Mouse (Mus musculus) heart, embryonic 10.5 days (tissue): Measurements from ENCODE around the gene Rnf31. TPM values are rescaled to one million over a fixed set of nuclear protein-coding genes. Genes with fewer than 3 reads are reported as not detected.
A peak's percentile ranks its signal among the peaks of the same experiment; 100 is the strongest.

Experiments
- DNase-seq: peaks from one replicate; pipeline ENCODE4 v3.0.0-alpha.2; 2017; ENCODE audit warnings: low spot score
- H3K27ac ChIP-seq: fragments of 300-500 bp; sonication (generic); 2 replicates; pipeline ENCODE4 v1.5.1; 2016; ENCODE audit warnings: mild to moderate bottlenecking
- H3K27me3 ChIP-seq: fragments of 300-500 bp; sonication (generic); 2 replicates; pipeline ENCODE4 v1.6.1; 2016; ENCODE audit warnings: mild to moderate bottlenecking; ENCODE audit not compliant: poor library complexity, insufficient read depth, severe bottlenecking
- H3K36me3 ChIP-seq: fragments of 300-500 bp; sonication (generic); 2 replicates; pipeline ENCODE4 v1.6.1; 2016; ENCODE audit warnings: mild to moderate bottlenecking, moderate library complexity
- H3K4me1 ChIP-seq: fragments of 300-500 bp; sonication (generic); 2 replicates; pipeline ENCODE4 v1.6.1; 2016; ENCODE audit warnings: mild to moderate bottlenecking
- H3K4me3 ChIP-seq: fragments of 300-500 bp; sonication (generic); 2 replicates; pipeline ENCODE4 v1.5.1; 2016; ENCODE audit warnings: mild to moderate bottlenecking, moderate library complexity
- H3K9me3 ChIP-seq: fragments of 300-500 bp; sonication (generic); 2 replicates; pipeline ENCODE4 v1.6.1; 2016; ENCODE audit warnings: mild to moderate bottlenecking, moderate library complexity
- WGBS: fragments of 180-500 bp; shearing (Covaris S2); methylation state at CpG from one replicate; pipeline ENCODE4 v1.1.7; 2016; 5-methylcytosine and 5-hydroxymethylcytosine counted together
- polyA plus RNA-seq: library from polyadenylated mRNA; unstranded; fragments of >200 nt; fragmentation: Nextera tagmentation; extraction: Ambion mirVana; gene quantifications from 2 replicates; pipeline ENCODE4 v1.2.1, GENCODE M21; 2016

The Rnf31 gene
- polyA plus RNA-seq, 1 experiment from 2014 or later = 21.9 TPM

DNA sequence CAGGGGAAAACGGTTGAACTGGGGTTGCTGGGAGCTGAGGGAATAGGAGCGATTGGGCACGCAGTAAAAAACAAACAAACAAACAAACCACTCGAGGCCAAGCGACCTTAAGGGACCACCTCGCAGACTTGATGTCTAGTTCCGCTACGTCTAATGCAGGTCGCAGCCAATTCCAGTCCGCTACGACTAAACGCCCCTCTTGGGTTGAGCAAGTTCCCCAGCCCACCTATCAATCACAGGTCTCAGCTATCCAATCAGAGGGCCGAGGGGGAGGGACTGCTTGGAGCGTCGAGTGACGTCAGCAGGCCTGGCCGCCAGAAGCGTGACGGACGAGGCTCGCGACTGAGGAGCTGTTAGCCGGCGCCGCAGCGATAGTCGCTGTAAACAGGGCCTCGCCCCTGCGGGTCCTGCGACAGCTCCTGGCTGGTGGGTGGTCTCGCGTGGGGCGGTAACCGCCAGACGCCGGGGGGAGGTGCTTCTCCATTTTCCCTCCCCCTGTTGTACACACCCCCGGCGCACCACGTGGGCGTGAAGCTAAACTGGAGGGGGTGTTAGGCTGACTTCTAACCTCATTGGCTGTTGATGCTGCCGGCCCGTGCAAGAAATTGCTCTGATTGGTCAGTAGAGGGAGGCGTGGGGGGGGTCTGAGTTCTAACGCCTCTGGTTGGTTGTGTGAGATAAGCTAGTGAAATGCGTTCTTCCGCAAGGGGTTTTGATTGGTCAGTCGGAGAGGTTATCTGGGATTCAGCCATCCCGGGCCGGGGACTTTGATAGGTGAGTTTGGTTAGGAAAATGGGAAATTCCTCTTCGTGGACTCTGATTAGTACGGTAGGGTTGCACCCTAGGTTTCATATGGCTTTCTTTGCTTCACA lies 31.1 kb upstream of the Rnf31 start, which contains the start of gene A730061H03Rik:
Gene A730061H03Rik (minus strand): TSS at position 205 of the 872 bp plus-strand sequence.
- under 1% methylated on average over 51 of the region's 51 CpGs for WGBS

GRCm38 (mm10) chr14:55561860-55562259 lies 29.6 kb upstream of the Rnf31 start:
- Histone ChIP-seq H3K4me1 (peaks cover 13% of the 10 kb centered on the region), H3K9me3 (no peaks in the 10 kb centered on the region), H3K4me3 (no peak overlapping the region), H3K27me3 (no peaks in the 10 kb centered on the region), H3K36me3 (peaks cover 43% of the 10 kb centered on the region), H3K27ac (no peak overlapping the region)
- WGBS = 84% methylated on average over 10 of the region's 10 CpGs
- DNase-seq = no peak

More for the DNA sequence above, 31.1 kb upstream of the Rnf31 start, which contains the start of gene A730061H03Rik:
- peak; percentile 100 for DNase-seq
- Histone ChIP-seq H3K9me3 (no peaks in the 10 kb centered on the region), H3K27ac (peak within 1 kb of the TSS; percentile 98), H3K4me3 (peak within 1 kb of the TSS; percentile 77), H3K36me3 (peaks cover 29% of the 10 kb centered on the region), H3K4me1 (peaks cover 16% of the 10 kb centered on the region), H3K27me3 (no peaks in the 10 kb centered on the region)

DNA sequence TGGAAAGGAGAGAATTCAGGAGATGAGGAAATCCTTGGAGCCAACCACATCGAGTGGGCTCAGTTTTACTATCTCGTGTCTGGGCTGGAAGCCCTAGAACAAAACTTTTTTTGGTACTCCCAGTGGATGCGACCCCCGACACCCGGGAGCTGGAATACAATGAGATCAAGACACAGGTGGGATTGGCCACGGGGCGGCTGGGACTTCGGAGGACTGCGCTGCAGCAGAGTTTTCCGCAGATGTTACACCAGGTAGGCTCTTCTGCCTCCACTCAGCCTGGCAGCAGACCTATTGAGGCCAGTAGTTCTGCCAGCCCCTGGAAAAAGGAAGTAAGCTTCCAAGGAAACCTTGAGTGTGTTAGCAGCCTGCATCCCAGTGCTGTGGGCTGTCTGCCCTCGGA lies 28.3 kb upstream of the Rnf31 start:
- Histone ChIP-seq H3K4me1 (peaks cover 11% of the 10 kb centered on the region), H3K4me3 (no peak overlapping the region), H3K36me3 (peaks cover 57% of the 10 kb centered on the region), H3K27ac (no peak overlapping the region), H3K27me3 (no peaks in the 10 kb centered on the region), H3K9me3 (no peaks in the 10 kb centered on the region)
- WGBS = 88% methylated on average over 11 of the region's 11 CpGs
- DNase-seq = no peak

GRCm38 (mm10) chr14:55565748-55566147 lies 25.8 kb upstream of the Rnf31 start:
- no peak overlapping the region for H3K27ac ChIP-seq
- peaks cover 13% of the 10 kb centered on the region for H3K4me1 ChIP-seq
- no peak overlapping the region for H3K4me3 ChIP-seq
- peaks cover 78% of the 10 kb centered on the region for H3K36me3 ChIP-seq
- 74% methylated on average over 3 of the region's 3 CpGs for WGBS
- H3K9me3 ChIP-seq = no peaks in the 10 kb centered on the region
- DNase-seq = no peak
- no peaks in the 10 kb centered on the region for H3K27me3 ChIP-seq

- H3K4me3 ChIP-seq = no peak overlapping the region
- no peak overlapping the region for H3K27ac ChIP-seq
- H3K36me3 ChIP-seq = peaks cover 78% of the 10 kb centered on the region
- DNase-seq = no peak
- H3K27me3 ChIP-seq = no peaks in the 10 kb centered on the region
- H3K4me1 ChIP-seq = peaks cover 3% of the 10 kb centered on the region; the same call in 1 of the 2 replicates
- 77% methylated on average over 3 of the region's 3 CpGs for WGBS
- H3K9me3 ChIP-seq = no peaks in the 10 kb centered on the region
Observed at GRCm38 (mm10) chr14:55567496-55567895, 24.0 kb upstream of the Rnf31 start.

- peaks cover 47% of the 10 kb centered on the region for H3K36me3 ChIP-seq
- H3K9me3 ChIP-seq = no peaks in the 10 kb centered on the region
- DNase-seq = no peak
- WGBS = 85% methylated on average over 2 of the region's 2 CpGs
- no peak overlapping the region for H3K27ac ChIP-seq
- no peak overlapping the region for H3K4me3 ChIP-seq
- H3K4me1 ChIP-seq = peaks cover 17% of the 10 kb centered on the region
- no peaks in the 10 kb centered on the region for H3K27me3 ChIP-seq
Observed at GRCm38 (mm10) chr14:55570588-55570987, 20.9 kb upstream of the Rnf31 start.

- Histone ChIP-seq H3K36me3 (peaks cover 35% of the 10 kb centered on the region), H3K9me3 (no peaks in the 10 kb centered on the region), H3K4me1 (peaks cover 26% of the 10 kb centered on the region), H3K27me3 (no peaks in the 10 kb centered on the region), H3K4me3 (no peak overlapping the region), H3K27ac (no peak overlapping the region)
- no peak for DNase-seq
Observed at GRCm38 (mm10) chr14:55571760-55572159, 19.7 kb upstream of the Rnf31 start.

- H3K4me3 ChIP-seq = peak within 1 kb of the TSS; percentile 57
- peaks cover 8% of the 10 kb centered on the region for H3K36me3 ChIP-seq
- H3K9me3 ChIP-seq = no peaks in the 10 kb centered on the region
- DNase-seq = peak; percentile 85
- 35% methylated on average over 8 of the region's 8 CpGs for WGBS
- no peaks in the 10 kb centered on the region for H3K27me3 ChIP-seq
- H3K4me1 ChIP-seq = peaks cover 47% of the 10 kb centered on the region
- peak within 1 kb of the TSS; percentile 93 for H3K27ac ChIP-seq
Observed at GRCm38 (mm10) chr14:55575302-55575701, 16.2 kb upstream of the Rnf31 start, which contains the start of gene Fitm1. TSS of gene Fitm1 (plus strand) at chr14:55575617.

DNA sequence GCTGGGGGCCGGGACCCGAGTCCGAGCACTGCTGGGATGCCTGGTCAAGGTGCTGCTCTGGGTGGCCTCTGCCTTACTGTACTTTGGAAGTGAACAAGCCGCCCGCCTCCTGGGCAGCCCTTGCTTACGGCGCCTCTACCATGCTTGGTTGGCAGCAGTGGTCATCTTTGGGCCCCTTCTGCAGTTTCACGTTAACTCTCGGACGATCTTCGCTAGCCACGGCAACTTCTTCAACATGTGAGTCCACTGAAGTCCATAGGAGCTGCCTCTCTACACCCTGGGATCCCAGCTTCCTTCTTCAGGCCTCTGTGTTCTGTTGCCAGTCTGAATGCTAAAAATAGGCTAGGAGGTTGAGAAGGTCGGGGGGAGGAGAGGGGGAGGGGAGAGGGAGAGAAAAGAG lies 15.8 kb upstream of the Rnf31 start:
- peak overlapping the region; percentile 93 for H3K27ac ChIP-seq
- H3K4me3 ChIP-seq = peak overlapping the region; percentile 57
- H3K27me3 ChIP-seq = no peaks in the 10 kb centered on the region
- no peaks in the 10 kb centered on the region for H3K9me3 ChIP-seq
- peaks cover 46% of the 10 kb centered on the region for H3K4me1 ChIP-seq
- peaks cover 12% of the 10 kb centered on the region for H3K36me3 ChIP-seq
- DNase-seq = no peak
- 46% methylated on average over 13 of the region's 13 CpGs for WGBS

GRCm38 (mm10) chr14:55576376-55576775 lies 15.1 kb upstream of the Rnf31 start:
- 56% methylated on average over 16 of the region's 16 CpGs for WGBS
- no peak for DNase-seq

GRCm38 (mm10) chr14:55577871-55578667 lies 13.4 kb upstream of the Rnf31 start, which contains the start of gene Psme1:
TSS of gene Psme1 (plus strand) at chr14:55578123.
- Histone ChIP-seq H3K4me3 (peak within 1 kb of the TSS; percentile 84), H3K27me3 (no peaks in the 10 kb centered on the region), H3K27ac (peak within 1 kb of the TSS; percentile 94), H3K9me3 (no peaks in the 10 kb centered on the region), H3K4me1 (peaks cover 44% of the 10 kb centered on the region), H3K36me3 (peaks cover 28% of the 10 kb centered on the region)
- DNase-seq = peak; percentile 93
- WGBS = under 1% methylated on average over 31 of the region's 32 CpGs

More at GRCm38 (mm10) chr14:55576376-55576775, 15.1 kb upstream of the Rnf31 start:
- Histone ChIP-seq H3K4me3 (peak overlapping the region; percentile 57), H3K36me3 (peaks cover 19% of the 10 kb centered on the region), H3K4me1 (peaks cover 44% of the 10 kb centered on the region), H3K9me3 (no peaks in the 10 kb centered on the region), H3K27me3 (no peaks in the 10 kb centered on the region), H3K27ac (peak overlapping the region; percentile 93)

- Histone ChIP-seq H3K4me1 (peaks cover 44% of the 10 kb centered on the region), H3K4me3 (peak overlapping the region; percentile 84), H3K36me3 (peaks cover 28% of the 10 kb centered on the region), H3K9me3 (no peaks in the 10 kb centered on the region), H3K27me3 (no peaks in the 10 kb centered on the region), H3K27ac (peak overlapping the region; percentile 94)
- DNase-seq = no peak
- WGBS = 32% methylated on average over 6 of the region's 6 CpGs
Observed at GRCm38 (mm10) chr14:55578668-55579269, 12.7 kb upstream of the Rnf31 start.
